Mouse (Mus musculus) CH12.LX (cell line): Measurements from ENCODE around the gene Ptprg. TPM values are rescaled to one million over a fixed set of nuclear protein-coding genes. Genes with fewer than 3 reads are reported as not detected.

Experiments used
- DNase-seq: peaks from one replicate; pipeline ENCODE4 v3.0.0-alpha.2; 2013; ENCODE audit errors: extremely low read depth
- H3K27ac ChIP-seq: 2 replicates; pipeline ENCODE4 v1.5.1; 2012; ENCODE audit warnings: low read depth, mild to moderate bottlenecking, control low read depth, moderate library complexity; ENCODE audit not compliant: insufficient read depth
- H3K27me3 ChIP-seq: replicated peaks from 2 replicates; pipeline ENCODE3; 2012; ENCODE audit warnings: inconsistent platforms
- H3K36me3 ChIP-seq, 2 experiments: replicated peaks in 1 of 2; 2 replicates each; pipeline versions ENCODE3 to v1.6.1; 2012; ENCODE audit warnings: inconsistent platforms in 1 of 2, low read length in 1 of 2, mild to moderate bottlenecking in 1 of 2, mixed read lengths in 1 of 2, moderate library complexity in 1 of 2; ENCODE audit not compliant: control insufficient read depth in 1 of 2, insufficient read depth in 1 of 2
- H3K4me1 ChIP-seq, 2 experiments: 2 replicates each; pipeline ENCODE4 v1.6.1; 2012; ENCODE audit warnings: inconsistent platforms in 1 of 2, moderate library complexity in 1 of 2; ENCODE audit not compliant: insufficient read depth in 2 of 2, control insufficient read depth in 1 of 2
- H3K4me2 ChIP-seq: 2 replicates; pipeline ENCODE4 v1.6.1; 2012; ENCODE audit warnings: low read depth, mild to moderate bottlenecking, control low read depth; ENCODE audit not compliant: poor library complexity, insufficient read depth, severe bottlenecking
- H3K4me3 ChIP-seq, 3 experiments: fragments of 150-350 bp in 1 of 3; sonication (generic) in 1 of 3; replicated peaks in 1 of 3; 2 replicates each; pipeline versions ENCODE3 to v1.5.1; 2011 to 2012; ENCODE audit warnings: low read depth in 2 of 3, low read length in 2 of 3, mild to moderate bottlenecking in 2 of 3, moderate library complexity in 2 of 3, control low read depth in 1 of 3, improper control_type of control experiment in 1 of 3, inconsistent platforms in 1 of 3, mixed read lengths in 1 of 3; ENCODE audit not compliant: poor library complexity in 1 of 3
- H3K79me2 ChIP-seq: replicated peaks from 2 replicates; pipeline ENCODE4 v1.6.1; 2012; ENCODE audit warnings: mild to moderate bottlenecking, moderate library complexity; ENCODE audit not compliant: control insufficient read depth, poor library complexity, insufficient read depth, severe bottlenecking; ENCODE audit errors: extremely low read depth
- H3K9ac ChIP-seq: 2 replicates; pipeline ENCODE4 v1.6.1; 2012; ENCODE audit warnings: low read depth, mild to moderate bottlenecking, control low read depth, moderate library complexity; ENCODE audit not compliant: insufficient read depth
- H3K9me3 ChIP-seq: replicated peaks from 2 replicates; pipeline ENCODE3; 2012; ENCODE audit warnings: low read length, inconsistent platforms, mixed read lengths
- BHLHE40 ChIP-seq: IDR thresholded peaks from 2 replicates; pipeline ENCODE4 v1.6.1; 2011; ENCODE audit warnings: mild to moderate bottlenecking, low read depth, low read length, improper control_type of control experiment
- CHD1 ChIP-seq: IDR thresholded peaks from 2 replicates; pipeline ENCODE4 v1.6.1; 2012; ENCODE audit warnings: low read depth, low read length, improper control_type of control experiment, inconsistent platforms
- CHD2 ChIP-seq: IDR thresholded peaks from 2 replicates; pipeline ENCODE4 v1.6.1; 2011; ENCODE audit warnings: low read length, improper control_type of control experiment
- CTCF ChIP-seq, 2 experiments: IDR thresholded peaks in 1 of 2; conservative IDR thresholded peaks in 1 of 2; 2 replicates each; pipeline ENCODE4 v1.5.1; 2011 to 2012; ENCODE audit warnings: low read depth in 2 of 2, low read length in 2 of 2, improper control_type of control experiment in 1 of 2, inconsistent platforms in 1 of 2, mild to moderate bottlenecking in 1 of 2, moderate library complexity in 1 of 2
- E2F4 ChIP-seq: IDR thresholded peaks from 2 replicates; pipeline ENCODE4 v1.6.1; 2011; ENCODE audit warnings: low read depth, low read length, improper control_type of control experiment; ENCODE audit not compliant: insufficient replicate concordance
- EP300 ChIP-seq: IDR thresholded peaks from 2 replicates; pipeline ENCODE4 v1.6.1; 2011; ENCODE audit warnings: low read length, improper control_type of control experiment
- ETS1 ChIP-seq: conservative IDR thresholded peaks from 2 replicates; pipeline ENCODE4 v1.6.1; 2012; ENCODE audit warnings: low read depth, mild to moderate bottlenecking, inconsistent platforms, low read length, improper control_type of control experiment, moderate library complexity
- GABPA ChIP-seq: IDR thresholded peaks from 2 replicates; pipeline ENCODE4 v1.6.1; 2012; ENCODE audit warnings: low read depth, low read length, improper control_type of control experiment, inconsistent platforms; ENCODE audit not compliant: insufficient replicate concordance
- HCFC1 ChIP-seq: IDR thresholded peaks from 2 replicates; pipeline ENCODE4 v1.6.1; 2012; ENCODE audit warnings: low read depth, mild to moderate bottlenecking, inconsistent platforms, low read length, improper control_type of control experiment
- IRF4 ChIP-seq: IDR thresholded peaks from 2 replicates; pipeline ENCODE4 v1.6.1; 2014; ENCODE audit warnings: low read depth, mild to moderate bottlenecking, inconsistent platforms, low read length, improper control_type of control experiment
- JUN ChIP-seq: IDR thresholded peaks from 2 replicates; pipeline ENCODE4 v1.6.1; 2011; ENCODE audit warnings: low read depth, mild to moderate bottlenecking, low read length, improper control_type of control experiment, moderate library complexity; ENCODE audit not compliant: insufficient read depth
- JUND ChIP-seq: conservative IDR thresholded peaks from 2 replicates; pipeline ENCODE4 v1.6.1; 2011; ENCODE audit warnings: low read depth, low read length, improper control_type of control experiment
- KAT2A ChIP-seq: IDR thresholded peaks from 2 replicates; pipeline ENCODE4 v1.6.1; 2012; ENCODE audit warnings: low read length, improper control_type of control experiment, inconsistent platforms; ENCODE audit not compliant: insufficient replicate concordance
- MAFK ChIP-seq: IDR thresholded peaks from 2 replicates; pipeline ENCODE4 v1.6.1; 2011; ENCODE audit warnings: low read length, improper control_type of control experiment; ENCODE audit not compliant: insufficient replicate concordance
- MAZ ChIP-seq: IDR thresholded peaks from 2 replicates; pipeline ENCODE4 v1.6.1; 2012; ENCODE audit warnings: low read depth, mild to moderate bottlenecking, inconsistent platforms, low read length, improper control_type of control experiment, moderate library complexity
- MXI1 ChIP-seq: IDR thresholded peaks from 2 replicates; pipeline ENCODE4 v1.6.1; 2011; ENCODE audit warnings: mild to moderate bottlenecking, low read depth, low read length, improper control_type of control experiment
- MYC ChIP-seq: IDR thresholded peaks from 2 replicates; pipeline ENCODE4 v1.6.1; 2011; ENCODE audit warnings: low read depth, mild to moderate bottlenecking, improper control_type of control experiment, low read length
- NRF1 ChIP-seq: IDR thresholded peaks from 2 replicates; pipeline ENCODE4 v1.6.1; 2014; ENCODE audit warnings: low read depth, mild to moderate bottlenecking, inconsistent platforms, low read length, improper control_type of control experiment, moderate library complexity
- PAX5 ChIP-seq: IDR thresholded peaks from 2 replicates; pipeline ENCODE4 v1.6.1; 2012; ENCODE audit warnings: low read length, inconsistent platforms, mixed read lengths
- POLR2A ChIP-seq: IDR thresholded peaks from 2 replicates; pipeline ENCODE4 v1.6.1; 2011; ENCODE audit warnings: low read depth, mild to moderate bottlenecking, improper control_type of control experiment, low read length
- POLR2AphosphoS2 ChIP-seq: IDR thresholded peaks from 2 replicates; pipeline ENCODE4 v1.6.1; 2011; ENCODE audit warnings: low read depth, low read length, improper control_type of control experiment
- RAD21 ChIP-seq: IDR thresholded peaks from 2 replicates; pipeline ENCODE4 v1.6.1; 2011; ENCODE audit warnings: low read depth, mild to moderate bottlenecking, low read length, improper control_type of control experiment, moderate library complexity
- RCOR1 ChIP-seq: conservative IDR thresholded peaks from 2 replicates; pipeline ENCODE4 v1.6.1; 2012; ENCODE audit warnings: low read depth, mild to moderate bottlenecking, inconsistent platforms, low read length, improper control_type of control experiment
- SIN3A ChIP-seq: IDR thresholded peaks from 2 replicates; pipeline ENCODE4 v1.6.1; 2012; ENCODE audit warnings: low read length, improper control_type of control experiment, inconsistent platforms
- SMC3 ChIP-seq: IDR thresholded peaks from 2 replicates; pipeline ENCODE4 v1.6.1; 2011; ENCODE audit warnings: low read depth, low read length, improper control_type of control experiment
- TBP ChIP-seq: conservative IDR thresholded peaks from 2 replicates; pipeline ENCODE4 v1.6.1; 2011; ENCODE audit warnings: low read depth, low read length, improper control_type of control experiment
- TCF12 ChIP-seq: IDR thresholded peaks from 2 replicates; pipeline ENCODE4 v1.6.1; 2014; ENCODE audit warnings: low read depth, mild to moderate bottlenecking, inconsistent platforms, low read length, improper control_type of control experiment
- UBTF ChIP-seq: IDR thresholded peaks from 2 replicates; pipeline ENCODE4 v1.6.1; 2012; ENCODE audit warnings: low read depth, mild to moderate bottlenecking, inconsistent platforms, low read length, improper control_type of control experiment, moderate library complexity
- ZC3H11A ChIP-seq: IDR thresholded peaks from 2 replicates; pipeline ENCODE4 v1.6.1; 2012; ENCODE audit warnings: low read depth, mild to moderate bottlenecking, inconsistent platforms, low read length, improper control_type of control experiment
- ZKSCAN1 ChIP-seq: IDR thresholded peaks from 2 replicates; pipeline ENCODE4 v1.6.1; 2012; ENCODE audit warnings: low read depth, inconsistent platforms, low read length, improper control_type of control experiment, borderline replicate concordance
- ZMIZ1 ChIP-seq: IDR thresholded peaks from 2 replicates; pipeline ENCODE4 v1.6.1; 2012; ENCODE audit warnings: low read depth, mild to moderate bottlenecking, inconsistent platforms, low read length, improper control_type of control experiment
- ZNF384 ChIP-seq: IDR thresholded peaks from 2 replicates; pipeline ENCODE4 v1.6.1; 2012; ENCODE audit warnings: low read depth, low read length, improper control_type of control experiment, inconsistent platforms
- dilution Hi-C: fragments of 300-500 bp; cut with MboI; formaldehyde crosslinking; loops from 2 replicates; pipeline ENCODE4 v1.14.3; 2020; ENCODE audit warnings: low sequenced_read_pairs; ENCODE audit not compliant: extremely low pct_unique_long_range_greater_than_20kb, extremely low pct_ligation_motif_present
- in situ Hi-C: fragments of 300-500 bp; cut with MboI; formaldehyde crosslinking; loops from 3 replicates; pipeline ENCODE4 v1.14.3; 2019; ENCODE audit warnings: low sequenced_read_pairs, low pct_ligation_motif_present, low pct_unique_long_range_greater_than_20kb, mixed read lengths
- polyA plus RNA-seq: library from polyadenylated mRNA; unstranded; fragments of >175 nt; gene quantifications from 2 replicates; pipeline ENCODE4 v1.2.1, GENCODE M21; 2012; ENCODE audit warnings: low read depth; ENCODE audit not compliant: insufficient read length
- total RNA-seq, 2 experiments: library from RNA; depleted of rRNA; stranded (reverse); fragments of 300-350 nt in 1 of 2; fragments of >200 nt in 1 of 2; gene quantifications; 2 replicates each; pipeline ENCODE4 v1.2.3; 2012 to 2014

The Ptprg gene
- total and polyA plus RNA-seq, 3 experiments: 0.08 TPM; not detected in 2

DNA sequence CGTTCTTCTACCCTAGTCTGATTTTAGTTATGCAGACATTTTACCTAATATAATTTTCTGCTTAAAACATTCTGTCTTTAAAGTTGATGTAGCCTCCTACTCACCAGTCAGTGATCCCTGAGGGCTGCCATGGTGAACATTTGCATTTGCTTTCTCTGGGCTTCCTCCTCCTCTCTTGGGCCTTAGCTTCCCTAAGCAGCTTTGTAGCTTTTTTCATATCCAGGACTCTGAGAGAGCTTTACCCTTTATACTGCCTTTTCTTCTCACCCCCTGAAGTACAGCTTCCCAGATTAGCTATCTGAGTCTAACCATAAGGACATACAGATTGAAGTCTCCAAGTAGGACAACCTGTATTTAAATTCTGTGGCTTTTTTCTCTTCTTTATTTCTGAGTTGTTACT, 284.4 kb downstream of the Ptprg start:
- H3K4me1 ChIP-seq: no peaks in the 10 kb centered on the region
- H3K27me3 ChIP-seq: no peaks in the 10 kb centered on the region
- H3K36me3 ChIP-seq: no peaks in the 10 kb centered on the region
- dilution Hi-C loops: no loop called here
- no peak overlapping the region for H3K4me3 ChIP-seq
- H3K9ac ChIP-seq: no peak overlapping the region
- no peaks in the 10 kb centered on the region for H3K79me2 ChIP-seq
- peaks cover 56% of the 10 kb centered on the region for H3K9me3 ChIP-seq
- H3K4me2 ChIP-seq: no peak overlapping the region
- no peak for DNase-seq
- in situ Hi-C loops: no loop called here
- no peak for TF ChIP-seq HCFC1
- TF ChIP-seq IRF4: no peak
- TF ChIP-seq RCOR1: no peak
- TF ChIP-seq JUND: no peak
- H3K27ac ChIP-seq: no peak overlapping the region

DNA sequence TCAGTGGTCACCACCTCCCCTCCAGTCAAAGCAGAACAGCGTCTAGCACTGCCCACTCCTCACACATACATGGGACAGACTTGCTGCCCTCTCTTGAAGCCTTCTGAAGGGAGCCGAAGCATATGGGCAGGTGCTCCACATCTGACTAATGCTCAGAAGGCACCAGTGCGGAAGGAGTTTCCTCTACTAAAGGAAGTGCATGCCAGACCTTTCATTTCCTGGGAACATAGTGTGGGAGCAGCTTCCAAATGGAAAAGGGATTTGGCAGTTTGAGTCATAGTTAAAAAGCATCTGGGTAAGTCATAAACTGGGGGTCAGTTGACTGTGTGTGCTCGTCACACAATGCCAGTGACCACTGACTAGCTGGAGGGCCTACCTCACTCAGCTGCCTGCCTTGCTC, 288.3 kb downstream of the Ptprg start:
- dilution Hi-C loops: no loop called here

DNA sequence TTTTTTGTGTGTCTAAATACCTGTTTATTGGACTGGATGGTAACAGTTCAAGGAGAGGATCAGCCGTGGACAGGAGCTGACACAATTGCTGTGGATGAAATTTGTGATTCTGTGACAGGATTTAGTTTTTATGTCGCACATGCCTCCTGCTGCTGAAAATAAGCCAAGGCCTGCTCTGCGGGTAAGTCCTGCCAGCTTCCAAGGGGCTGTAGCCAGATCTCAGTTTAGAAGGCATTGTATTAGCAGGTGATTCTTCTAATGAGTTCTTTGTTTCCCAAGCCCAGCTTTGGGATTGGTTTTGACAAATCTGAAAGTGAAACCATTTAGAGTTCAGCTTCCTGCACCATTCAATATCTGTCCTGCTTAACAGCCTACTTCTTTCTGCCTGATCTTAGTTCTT, 299.6 kb downstream of the Ptprg start:
- H3K4me2 ChIP-seq: no peak overlapping the region
- TF ChIP-seq CHD1 (no peak), TCF12 (no peak), CTCF (conservative IDR thresholded peaks at IDR 0.05 in 1 of 2, IDR thresholded peaks at IDR 0.05 in 1 of 2; ENCODE audit: low read depth in 2 of 2, low read length in 2 of 2) (no peak), MAZ (no peak), SIN3A (no peak), CHD2 (no peak), ETS1 (no peak), IRF4 (no peak), ZMIZ1 (no peak), BHLHE40 (no peak), JUN (no peak), MYC (no peak), NRF1 (no peak), ZNF384 (no peak), RAD21 (no peak), MXI1 (no peak), POLR2AphosphoS2 (no peak)
- no peaks in the 10 kb centered on the region for H3K27me3 ChIP-seq
- no peaks in the 10 kb centered on the region for H3K36me3 ChIP-seq
- H3K4me3 ChIP-seq: no peak overlapping the region
- H3K4me1 ChIP-seq: no peaks in the 10 kb centered on the region
- dilution Hi-C loops: no loop called here
- peaks cover 54% of the 10 kb centered on the region for H3K9me3 ChIP-seq
- no peak overlapping the region for H3K27ac ChIP-seq
- no peak for DNase-seq
- in situ Hi-C loops: no loop called here
- no peaks in the 10 kb centered on the region for H3K79me2 ChIP-seq
- no peak overlapping the region for H3K9ac ChIP-seq

More for the DNA sequence above, 288.3 kb downstream of the Ptprg start:
- in situ Hi-C loops: no loop called here
- TF ChIP-seq SMC3 (no peak), ZKSCAN1 (no peak), KAT2A (no peak), SIN3A (no peak), MAFK (no peak), MYC (no peak), ZC3H11A (no peak), CHD1 (no peak), MAZ (no peak), UBTF (no peak), TBP (no peak), EP300 (no peak), IRF4 (no peak), MXI1 (no peak), CHD2 (no peak), E2F4 (no peak), GABPA (no peak), ZNF384 (no peak), POLR2A (no peak), PAX5 (no peak)
- no peak overlapping the region for H3K4me2 ChIP-seq
- no peaks in the 10 kb centered on the region for H3K36me3 ChIP-seq
- no peaks in the 10 kb centered on the region for H3K27me3 ChIP-seq
- no peak overlapping the region for H3K4me3 ChIP-seq
- no peaks in the 10 kb centered on the region for H3K4me1 ChIP-seq
- DNase-seq: no peak
- no peak overlapping the region for H3K27ac ChIP-seq
- H3K79me2 ChIP-seq: no peaks in the 10 kb centered on the region
- H3K9me3 ChIP-seq: peaks cover 48% of the 10 kb centered on the region
- no peak overlapping the region for H3K9ac ChIP-seq
